Mouse (Mus musculus) B cell, adult 2 months (primary cell): ENCODE data around the gene Wdr75.

Experiments used
- DNase-seq, 2 experiments: peaks; one replicate each; pipeline ENCODE4 v3.0.0; 2022

Wdr75 gene

GRCm38 (mm10) chr1:45838271-45838670 is 43.3 kb downstream of the Wdr75 start:
- no peak for DNase-seq

DNA sequence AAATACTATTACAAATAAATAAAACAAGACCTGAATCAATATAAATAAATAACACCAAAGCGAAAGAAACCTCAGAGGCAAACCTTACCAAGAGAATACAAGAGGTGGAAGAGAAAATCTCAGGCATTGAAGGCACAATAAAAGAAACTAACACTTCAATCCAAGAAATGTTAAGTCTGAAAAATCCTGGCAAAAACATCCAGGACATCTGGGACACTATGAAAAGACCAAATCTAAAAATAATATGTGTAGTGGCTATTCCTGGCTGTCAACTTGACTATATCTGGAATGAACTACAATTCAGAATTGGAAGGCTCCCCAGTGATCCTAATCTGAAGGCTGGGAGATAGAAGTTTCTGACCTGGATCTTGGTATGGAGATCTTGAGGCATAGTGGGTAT is 50.5 kb downstream of the Wdr75 start:
- no peak for DNase-seq

- no peak for DNase-seq
Observed at GRCm38 (mm10) chr1:45858038-45858437, 63.1 kb downstream of the Wdr75 start.

GRCm38 (mm10) chr1:45860349-45860748 is 65.4 kb downstream of the Wdr75 start:
- no peak for DNase-seq

DNA sequence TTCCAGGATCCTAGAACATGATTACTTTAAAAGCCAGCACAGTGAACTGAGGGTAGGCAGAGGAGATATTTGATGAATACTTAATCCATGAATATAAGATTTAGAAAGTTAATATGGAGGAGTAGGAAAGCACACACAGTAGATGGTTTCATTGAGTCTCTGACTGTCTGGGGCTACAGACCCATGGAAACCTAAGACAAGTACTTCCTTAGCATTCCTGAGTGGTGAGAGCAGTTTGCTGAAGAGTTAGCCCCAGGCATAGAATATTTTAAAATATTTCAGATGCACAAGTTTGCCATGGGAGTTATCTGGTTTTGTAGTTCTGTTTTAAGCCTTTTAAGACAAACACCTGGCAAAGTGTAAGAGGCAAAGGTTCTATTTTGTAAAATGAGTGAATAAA is 66.2 kb downstream of the Wdr75 start:
- DNase-seq, result no peak

DNA sequence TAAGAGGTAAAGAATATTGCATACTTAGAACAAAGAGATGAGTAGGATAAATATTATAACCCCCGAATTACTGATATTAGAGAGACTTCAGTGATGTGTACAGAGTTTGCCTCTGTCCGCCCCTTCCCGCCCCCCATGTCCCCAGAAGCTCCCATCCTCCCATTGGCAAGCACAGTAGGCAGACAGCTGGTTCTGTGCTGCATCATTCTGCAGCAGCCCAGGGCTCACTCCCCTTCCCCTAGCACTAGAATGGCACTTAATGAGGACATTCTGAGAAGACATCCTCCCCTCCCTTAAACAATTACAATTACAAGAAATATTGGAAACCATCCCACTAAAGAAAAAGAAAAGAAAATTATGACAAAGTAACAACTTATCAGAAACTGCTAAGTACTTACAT is 68.7 kb downstream of the Wdr75 start:
- no peak for DNase-seq

DNA sequence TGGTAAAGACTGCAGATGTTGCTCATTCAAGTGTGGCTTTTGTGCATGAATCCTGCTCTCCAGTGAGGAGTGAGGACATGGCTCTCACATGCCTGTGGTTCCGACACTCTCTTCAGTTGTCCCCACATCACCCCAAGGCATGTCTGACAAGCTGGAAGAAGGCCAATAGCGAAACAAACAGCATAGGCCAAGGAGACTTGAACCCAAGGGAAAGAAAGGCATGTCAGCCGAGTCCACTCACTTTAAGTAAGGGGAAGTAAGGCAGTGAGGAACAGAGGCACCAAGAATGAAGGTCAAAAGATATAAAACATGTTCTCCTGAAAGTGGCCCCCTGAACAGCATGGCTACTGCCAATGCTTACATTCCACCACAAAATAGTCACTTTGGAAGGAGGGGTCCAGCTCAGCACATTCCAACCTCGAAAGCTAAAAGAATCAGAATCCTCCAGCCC is 69.6 kb downstream of the Wdr75 start:
- no peak for DNase-seq

GRCm38 (mm10) chr1:45865316-45865715 is 70.3 kb downstream of the Wdr75 start:
- DNase-seq, result no peak

DNA sequence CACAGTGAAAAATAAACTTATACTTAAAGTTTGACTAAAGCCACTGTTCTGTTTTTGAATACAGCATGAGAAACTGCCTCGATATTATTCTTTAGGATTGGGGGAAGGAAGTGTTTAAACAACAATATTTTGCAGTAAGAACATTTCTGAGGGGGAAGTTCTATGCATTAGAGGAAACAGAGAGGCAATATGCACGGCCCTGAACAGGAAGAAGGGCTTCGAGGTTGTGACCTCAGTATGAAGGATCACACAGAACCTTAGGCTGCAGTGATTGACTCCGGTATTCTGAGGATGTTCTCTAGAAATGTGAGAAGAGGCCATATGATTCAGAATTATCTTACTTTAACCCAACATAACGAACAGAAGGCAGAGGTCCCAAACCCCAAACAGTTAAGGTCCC is 70.8 kb downstream of the Wdr75 start:
- DNase-seq, result no peak

DNA sequence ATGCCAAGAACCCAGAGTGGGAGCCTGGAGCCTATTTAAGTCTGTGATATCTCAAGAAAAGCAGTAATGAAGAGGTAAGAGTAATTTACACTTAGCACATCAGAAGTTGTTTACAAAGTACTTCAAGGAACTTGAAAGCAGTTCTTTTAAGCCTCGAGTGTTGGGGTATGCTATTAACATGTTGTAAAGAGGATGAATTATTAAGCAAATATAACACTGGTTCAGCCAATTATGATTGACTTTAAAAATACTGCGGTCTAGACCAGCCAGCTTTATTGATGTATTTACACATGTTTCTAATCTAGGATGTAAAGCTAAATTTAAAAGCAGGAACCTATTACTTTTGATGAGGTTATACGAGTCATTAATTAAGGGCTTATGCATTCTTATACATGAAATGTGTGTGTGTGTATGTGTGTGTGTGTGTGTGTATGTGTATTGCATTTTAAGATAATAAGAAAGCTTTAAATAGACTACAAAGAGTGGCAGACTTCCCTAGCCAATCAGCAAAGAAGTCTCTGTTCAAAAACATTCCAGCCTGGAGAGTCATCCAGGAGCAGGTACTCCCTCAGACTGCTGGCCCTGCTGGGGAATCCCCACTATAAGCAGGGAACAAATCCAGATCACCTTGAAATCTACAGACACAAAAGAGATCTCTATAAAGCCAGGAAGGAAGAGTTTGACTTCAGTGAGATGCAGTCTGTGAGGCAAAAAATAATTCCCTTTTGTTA is 71.5 kb downstream of the Wdr75 start:
- no peak for DNase-seq

DNA sequence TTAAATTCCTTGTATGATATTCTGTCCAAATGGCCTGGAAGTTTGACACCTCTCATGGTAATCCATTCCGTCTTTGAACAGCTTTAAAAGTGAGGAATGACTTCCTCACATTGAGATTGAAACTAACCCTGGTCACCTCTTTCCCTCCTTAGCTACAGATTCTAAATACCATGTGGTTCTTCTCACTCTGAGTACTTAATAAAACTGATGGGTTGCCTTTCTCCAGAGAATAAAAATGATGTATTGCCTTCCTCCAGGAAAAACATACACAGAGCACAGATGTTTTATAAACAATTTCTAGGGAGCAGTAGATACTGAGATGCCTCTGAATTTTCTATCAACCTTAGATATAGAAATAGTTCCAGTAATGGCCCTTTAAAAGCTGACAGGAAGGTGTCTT is 73.1 kb downstream of the Wdr75 start:
- DNase-seq, result no peak

GRCm38 (mm10) chr1:45868479-45869137 is 73.6 kb downstream of the Wdr75 start:
- no peak for DNase-seq
